Mouse (Mus musculus): ENCODE results near the gene Gtpbp3. TPM values are rescaled to one million over a fixed set of nuclear protein-coding genes. Genes with fewer than 3 reads are reported as not detected.

The Gtpbp3 gene
- total and polyA plus RNA-seq, 3 experiments: 17.4 to 26.7 (median 20.7) TPM

GRCm38 (mm10) chr8:71505326-71505725 is 17.4 kb downstream of the Gtpbp3 start:
- Histone ChIP-seq H3K9ac (ENCODE audit: insufficient read depth, low read depth) (no peak overlapping the region), H3K27me3 (replicated peaks) (peaks cover 53% of the 10 kb centered on the region), H3K4me1 (ENCODE audit: control insufficient read depth in 1 of 2, insufficient read depth in 2 of 2) (peaks cover 2 to 8% of the 10 kb centered on the region in 2 experiments; a peak in 3 of 4 replicates), H3K4me2 (ENCODE audit: insufficient read depth, low read depth, poor library complexity, severe bottlenecking) (no peak overlapping the region), H3K36me3 (replicated peaks in 1 of 2; ENCODE audit: control insufficient read depth in 1 of 2, insufficient read depth in 1 of 2, low read length in 1 of 2) (no peaks in the 10 kb centered on the region), H3K27ac (ENCODE audit: insufficient read depth, low read depth) (no peak overlapping the region), H3K4me3 (replicated peaks in 1 of 3; ENCODE audit: low read depth in 2 of 3, low read length in 2 of 3, poor library complexity in 1 of 3) (no peak overlapping the region), H3K9me3 (replicated peaks; ENCODE audit: low read length) (no peaks in the 10 kb centered on the region), H3K79me2 (replicated peaks; ENCODE audit: control insufficient read depth, extremely low read depth, insufficient read depth, poor library complexity, severe bottlenecking) (no peaks in the 10 kb centered on the region)
- in situ Hi-C loops (cut with MboI; ENCODE audit: low pct_ligation_motif_present, low pct_unique_long_range_greater_than_20kb, low sequenced_read_pairs) (loop anchor here (10.0 kb wide), 1 partner anchor 61 kb away; no protein-coding TSS in a partner anchor), dilution Hi-C loops (cut with MboI; ENCODE audit: extremely low pct_ligation_motif_present, extremely low pct_unique_long_range_greater_than_20kb, low sequenced_read_pairs) (no loop called here)
- no peak for TF ChIP-seq USF2 (conservative IDR thresholded peaks at IDR 0.05; ENCODE audit: low read depth, low read length)
- no peak for TF ChIP-seq MAFK (IDR thresholded peaks at IDR 0.05; ENCODE audit: insufficient replicate concordance, low read length)
- no peak for TF ChIP-seq TCF12 (IDR thresholded peaks at IDR 0.05; ENCODE audit: low read depth, low read length)
- TF ChIP-seq SIN3A (IDR thresholded peaks at IDR 0.05; ENCODE audit: low read length): no peak
- no peak for TF ChIP-seq ZMIZ1 (IDR thresholded peaks at IDR 0.05; ENCODE audit: low read depth, low read length)
- no peak for TF ChIP-seq ZKSCAN1 (IDR thresholded peaks at IDR 0.05; ENCODE audit: borderline replicate concordance, low read depth, low read length)
- TF ChIP-seq PAX5 (IDR thresholded peaks at IDR 0.05; ENCODE audit: low read length): no peak
- TF ChIP-seq MYC (IDR thresholded peaks at IDR 0.05; ENCODE audit: low read depth, low read length): no peak
- no peak for TF ChIP-seq IRF4 (IDR thresholded peaks at IDR 0.05; ENCODE audit: low read depth, low read length)
- TF ChIP-seq ZC3H11A (IDR thresholded peaks at IDR 0.05; ENCODE audit: low read depth, low read length): no peak
- no peak for TF ChIP-seq GABPA (IDR thresholded peaks at IDR 0.05; ENCODE audit: insufficient replicate concordance, low read depth, low read length)
- TF ChIP-seq MAX (IDR thresholded peaks at IDR 0.05; ENCODE audit: low read length): no peak
- TF ChIP-seq RAD21 (IDR thresholded peaks at IDR 0.05; ENCODE audit: low read depth, low read length): no peak
- no peak for TF ChIP-seq POLR2A (IDR thresholded peaks at IDR 0.05; ENCODE audit: low read depth, low read length)
- DNase-seq (ENCODE audit: extremely low read depth): no peak

GRCm38 (mm10) chr8:71505979-71506378 is 18.1 kb downstream of the Gtpbp3 start:
- no peak for DNase-seq (ENCODE audit: extremely low read depth)
- no peaks in the 10 kb centered on the region for H3K9me3 ChIP-seq (replicated peaks; ENCODE audit: low read length)
- H3K27me3 ChIP-seq (replicated peaks): peaks cover 58% of the 10 kb centered on the region
- peaks cover 2 to 8% of the 10 kb centered on the region in 2 experiments; a peak in 3 of 4 replicates for H3K4me1 ChIP-seq (ENCODE audit: control insufficient read depth in 1 of 2, insufficient read depth in 2 of 2)
- no peaks in the 10 kb centered on the region for H3K36me3 ChIP-seq (replicated peaks in 1 of 2; ENCODE audit: control insufficient read depth in 1 of 2, insufficient read depth in 1 of 2, low read length in 1 of 2)
- in situ Hi-C loops (cut with MboI; ENCODE audit: low pct_ligation_motif_present, low pct_unique_long_range_greater_than_20kb, low sequenced_read_pairs) (loop anchor here (10.0 kb wide), 1 partner anchor 61 kb away; no protein-coding TSS in a partner anchor), dilution Hi-C loops (cut with MboI; ENCODE audit: extremely low pct_ligation_motif_present, extremely low pct_unique_long_range_greater_than_20kb, low sequenced_read_pairs) (no loop called here)
- TF ChIP-seq MXI1 (IDR thresholded peaks at IDR 0.05; ENCODE audit: low read depth, low read length): no peak
- no peak for TF ChIP-seq ZNF384 (IDR thresholded peaks at IDR 0.05; ENCODE audit: low read depth, low read length)
- TF ChIP-seq POLR2AphosphoS2 (IDR thresholded peaks at IDR 0.05; ENCODE audit: low read depth, low read length): no peak
- TF ChIP-seq MAZ (IDR thresholded peaks at IDR 0.05; ENCODE audit: low read depth, low read length): no peak
- TF ChIP-seq ZMIZ1 (IDR thresholded peaks at IDR 0.05; ENCODE audit: low read depth, low read length): no peak
- no peak for TF ChIP-seq GABPA (IDR thresholded peaks at IDR 0.05; ENCODE audit: insufficient replicate concordance, low read depth, low read length)
- TF ChIP-seq BHLHE40 (IDR thresholded peaks at IDR 0.05; ENCODE audit: low read depth, low read length): no peak
- TF ChIP-seq POLR2A (IDR thresholded peaks at IDR 0.05; ENCODE audit: low read depth, low read length): no peak
- TF ChIP-seq MAFK (IDR thresholded peaks at IDR 0.05; ENCODE audit: insufficient replicate concordance, low read length): no peak
- no peak for TF ChIP-seq NRF1 (IDR thresholded peaks at IDR 0.05; ENCODE audit: low read depth, low read length)
- TF ChIP-seq ZC3H11A (IDR thresholded peaks at IDR 0.05; ENCODE audit: low read depth, low read length): no peak
- no peak for TF ChIP-seq KAT2A (IDR thresholded peaks at IDR 0.05; ENCODE audit: insufficient replicate concordance, low read length)
- TF ChIP-seq UBTF (IDR thresholded peaks at IDR 0.05; ENCODE audit: low read depth, low read length): no peak
- no peak for TF ChIP-seq ETS1 (conservative IDR thresholded peaks at IDR 0.05; ENCODE audit: low read depth, low read length)
- TF ChIP-seq USF1 (IDR thresholded peaks at IDR 0.05; ENCODE audit: low read depth, low read length): no peak
- TF ChIP-seq ELF1 (IDR thresholded peaks at IDR 0.05; ENCODE audit: low read depth, low read length): no peak
- TF ChIP-seq RCOR1 (conservative IDR thresholded peaks at IDR 0.05; ENCODE audit: low read depth, low read length): no peak
- no peak for TF ChIP-seq TCF12 (IDR thresholded peaks at IDR 0.05; ENCODE audit: low read depth, low read length)
- no peak overlapping the region for H3K4me3 ChIP-seq (replicated peaks in 1 of 3; ENCODE audit: low read depth in 2 of 3, low read length in 2 of 3, poor library complexity in 1 of 3)
- H3K4me2 ChIP-seq (ENCODE audit: insufficient read depth, low read depth, poor library complexity, severe bottlenecking): no peak overlapping the region
- H3K27ac ChIP-seq (ENCODE audit: insufficient read depth, low read depth): no peak overlapping the region
- H3K79me2 ChIP-seq (replicated peaks; ENCODE audit: control insufficient read depth, extremely low read depth, insufficient read depth, poor library complexity, severe bottlenecking): no peaks in the 10 kb centered on the region
- no peak overlapping the region for H3K9ac ChIP-seq (ENCODE audit: insufficient read depth, low read depth)
